Mouse (Mus musculus) liver, adult 2 months (tissue): ENCODE data around the gene Atp6v1a.

Source experiments
- CTCF ChIP-seq: fragments of 200-500 bp; IDR thresholded peaks from 2 replicates; pipeline ENCODE4 v1.5.1; 2011; ENCODE audit warnings: low read depth, low read length, control low read depth
- POLR2A ChIP-seq: fragments of 200-500 bp; IDR thresholded peaks from 2 replicates; pipeline ENCODE4 v1.6.1; 2011; ENCODE audit warnings: low read length, control low read depth; ENCODE audit not compliant: insufficient read depth; ENCODE audit errors: extremely low read depth

- TF ChIP-seq CTCF, result no peak
- TF ChIP-seq POLR2A, result no peak
Observed at GRCm38 (mm10) chr16:44087650-44088049, 51.9 kb downstream of the Atp6v1a start.
